Mouse (Mus musculus) cerebellum, adult 2 months (tissue): ENCODE measurements around the gene Gngt2.

Experiments
- CTCF ChIP-seq: fragments of 200-500 bp; IDR thresholded peaks from 2 replicates; pipeline ENCODE4 v1.5.1; 2011; ENCODE audit warnings: low read depth, mild to moderate bottlenecking, control low read depth, low read length, moderate library complexity, borderline replicate concordance; ENCODE audit not compliant: insufficient read depth
- POLR2A ChIP-seq: fragments of 200-500 bp; IDR thresholded peaks from 2 replicates; pipeline ENCODE4 v1.6.1; 2011; ENCODE audit warnings: low read length, control low read depth, borderline replicate concordance; ENCODE audit not compliant: insufficient read depth

DNA sequence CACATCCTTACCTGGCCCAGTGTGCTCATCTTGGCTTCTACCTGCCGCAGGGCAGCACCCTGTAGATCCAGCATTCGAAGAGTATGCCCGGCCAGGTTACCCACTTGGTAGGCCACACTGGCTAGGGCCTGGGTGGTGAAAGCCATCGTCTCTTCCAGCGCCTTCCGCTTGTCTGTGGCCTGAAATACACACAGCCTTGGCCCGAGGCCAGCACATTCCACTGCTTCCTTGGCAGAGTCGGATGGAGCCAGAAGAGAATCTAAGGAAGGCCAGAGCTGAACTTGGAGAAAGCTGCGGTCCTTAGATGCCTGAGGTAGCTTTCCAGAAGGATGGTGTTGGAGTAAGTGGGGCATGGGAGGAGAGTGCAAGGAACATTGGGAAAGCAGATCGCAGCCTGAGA is at the start of gene Gngt2:
- no peak for TF ChIP-seq POLR2A
- no peak for TF ChIP-seq CTCF
